In genomic region chr12:86816702-86817610, GRCm38 (mm10) we compare ENCODE assay signal across 8 mouse cellular contexts.
DNase-seq lines count a peak whose midpoint lies in the region; ATAC-seq lines count a peak whose summit lies in the region.

No protein-coding gene starts in this region.

- H3K9me3 ChIP-seq in hindbrain, embryonic 16.5 days (ENCODE audit: control insufficient read depth, low read length), result no peaks in the 10 kb centered on the region
- no peaks in the 10 kb centered on the region for H3K9me3 ChIP-seq in lung, embryonic 16.5 days (ENCODE audit: control insufficient read depth, low read length)

- peak overlapping the region; percentile 62 for H3K9ac ChIP-seq in hindbrain, embryonic 16.5 days (ENCODE audit: low read depth, low read length)
- H3K9ac ChIP-seq in lung, embryonic 16.5 days (ENCODE audit: low read length), result peak overlapping the region; percentile 34

- ATAC-seq in hindbrain, embryonic 16.5 days, result peak; percentile 7; the same call in 1 of the 2 replicates
- ATAC-seq in lung, embryonic 16.5 days (ENCODE audit: low read depth), result peak; percentile 34

- H3K27me3 ChIP-seq in hindbrain, embryonic 16.5 days (replicated peaks; ENCODE audit: control insufficient read depth, insufficient read depth, low read length), result no peaks in the 10 kb centered on the region
- no peaks in the 10 kb centered on the region for H3K27me3 ChIP-seq in lung, embryonic 16.5 days (ENCODE audit: control insufficient read depth, insufficient read depth, low read depth, low read length)

- H3K4me3 ChIP-seq in hindbrain, embryonic 16.5 days (ENCODE audit: low read length), result no peak overlapping the region
- H3K4me3 ChIP-seq in lung, embryonic 16.5 days (ENCODE audit: low read length), result no peak overlapping the region

- H3K36me3 ChIP-seq in hindbrain, embryonic 16.5 days (ENCODE audit: control insufficient read depth, insufficient read depth, low read length), result no peaks in the 10 kb centered on the region
- no peaks in the 10 kb centered on the region for H3K36me3 ChIP-seq in lung, embryonic 16.5 days (ENCODE audit: control insufficient read depth, insufficient read depth, low read length)

- no peak overlapping the region; the same call in 1 of the 2 replicates for H3K4me2 ChIP-seq in hindbrain, embryonic 16.5 days (ENCODE audit: low read length)
- no peak overlapping the region for H3K4me2 ChIP-seq in lung, embryonic 16.5 days (ENCODE audit: low read depth, low read length)

- H3K27ac ChIP-seq in hindbrain, embryonic 16.5 days (ENCODE audit: low read depth, low read length), result peak overlapping the region; percentile 95
- H3K27ac ChIP-seq in lung, embryonic 16.5 days (ENCODE audit: low read length), result peak overlapping the region; percentile 65

- H3K4me1 ChIP-seq in hindbrain, embryonic 16.5 days (ENCODE audit: control insufficient read depth, insufficient read depth, low read depth, low read length), result peaks cover 47% of the 10 kb centered on the region
- peaks cover 41% of the 10 kb centered on the region for H3K4me1 ChIP-seq in lung, embryonic 16.5 days (replicated peaks; ENCODE audit: control insufficient read depth, insufficient read depth, low read length)

- 19% methylated on average over 11 of the region's 11 CpGs for WGBS in hindbrain, embryonic 16.5 days
- WGBS in lung, embryonic 16.5 days, result 23% methylated on average over 11 of the region's 11 CpGs

- DNase-seq in R1 (ENCODE audit: low read depth, low spot score), result peak; percentile 75
- peak; percentile 94 for DNase-seq in cerebellum, adult 11 months
- peak; percentile 73 to 83 for DNase-seq in gastrocnemius, adult 8-10 months (ENCODE audit: low spot score in 2 of 2)
- DNase-seq in thymus, postnatal 36 days, result peak; percentile 41 to 64
- no peak for DNase-seq in spleen, adult 12 weeks (ENCODE audit: low spot score)
- DNase-seq in embryo, embryonic 10.5 days (ENCODE audit: low spot score), result no peak

Comparison
In these comparisons a context has a peak if more than half of its experiments do, and no peak if none do; other contexts are left out.
1. DNase-seq: peak in R1 (single experiment), cerebellum, adult 11 months (single experiment), gastrocnemius, adult 8-10 months (2 of 2) and thymus, postnatal 36 days (2 of 2); none in spleen, adult 12 weeks (single experiment) and embryo, embryonic 10.5 days (single experiment).